Mouse (Mus musculus): Measurements from ENCODE around the gene Afap1l2.

GRCm38 (mm10) chr19:56946277-56946676 lies 61.8 kb downstream of the Afap1l2 start:
- no peak for TF ChIP-seq CTCF (IDR thresholded peaks at IDR 0.05; ENCODE audit: extremely low read depth, insufficient read length, insufficient replicate concordance, low read depth, low read length)
- no peak for TF ChIP-seq POLR2A (IDR thresholded peaks at IDR 0.05; ENCODE audit: low read depth, low read length)

Data from small intestine, adult 2 months (tissue).